In the genomic region with DNA sequence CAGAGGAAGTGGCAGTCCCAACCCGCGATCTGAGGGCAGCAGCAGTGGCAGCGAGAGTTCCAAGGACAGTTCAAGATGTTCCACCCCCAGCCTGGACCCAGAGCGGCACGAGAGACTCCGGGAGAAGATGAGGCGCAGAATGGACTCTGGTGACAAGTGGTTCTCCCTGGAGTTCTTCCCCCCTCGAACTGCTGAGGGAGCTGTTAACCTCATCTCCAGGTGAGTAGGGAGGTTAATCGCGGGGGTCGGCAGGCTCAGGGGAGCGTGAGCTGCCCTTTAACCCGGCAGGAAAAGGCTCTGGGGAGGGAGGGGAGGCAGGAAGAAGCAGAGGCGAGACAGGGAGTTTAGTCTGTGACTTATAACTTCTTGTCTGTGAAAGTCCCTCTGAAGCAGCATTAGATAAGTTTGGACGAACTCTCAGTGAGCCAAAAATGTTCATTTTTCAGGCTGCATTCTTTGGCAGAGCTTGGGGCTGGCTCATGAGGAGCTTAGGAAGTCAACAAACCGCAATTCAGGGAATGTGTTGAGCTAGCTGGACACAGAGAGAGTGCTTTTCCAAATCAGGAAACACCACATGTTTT, we compare ENCODE assay signal across 8 mouse cellular contexts. TPM values are rescaled to one million over a fixed set of nuclear protein-coding genes. Genes with fewer than 3 reads are reported as not detected.
DNase-seq lines count a peak whose midpoint lies in the region; ATAC-seq lines count a peak whose summit lies in the region.

No protein-coding gene starts in this region.

- peaks cover 32% of the 10 kb centered on the region for H3K36me3 ChIP-seq in embryonic facial prominence, embryonic 14.5 days (ENCODE audit: control insufficient read depth, insufficient read depth, low read length)
- H3K36me3 ChIP-seq in macrophage (ENCODE audit: inconsistent target) = peaks cover 11% of the 10 kb centered on the region; the same call in 1 of the 2 replicates

- H3K79me2 ChIP-seq in macrophage (ENCODE audit: inconsistent target) = peaks cover 92% of the 10 kb centered on the region

- intact Hi-C loops in heart, postnatal 10 days (cut with DNase I) = no loop called here

- peak; percentile 8 for DNase-seq in urinary bladder, postnatal 25 days (ENCODE audit: low spot score)
- no peak for DNase-seq in urinary bladder, adult 2 months (ENCODE audit: low spot score)
- peak; percentile 84 for DNase-seq in embryonic facial prominence, embryonic 14.5 days (ENCODE audit: low spot score)
- DNase-seq in heart, postnatal 10 days = peak; percentile 69
- peak; percentile 38 to 60 for DNase-seq in kidney, postnatal 25 days
- peak; percentile 51 for DNase-seq in thymus, postnatal 0 days (ENCODE audit: low spot score)
- no peak for DNase-seq in cerebellum, postnatal 4 days (ENCODE audit: low spot score in 2 of 2)

- 2% methylated on average over 16 of the region's 16 CpGs for WGBS in embryonic facial prominence, embryonic 14.5 days
- WGBS in macrophage (ENCODE audit: missing documents) = 8% methylated on average over 16 of the region's 16 CpGs

- H3K4me2 ChIP-seq in embryonic facial prominence, embryonic 14.5 days (ENCODE audit: low read depth, low read length) = peak overlapping the region; percentile 95

- peak overlapping the region; percentile 83 for H3K27ac ChIP-seq in embryonic facial prominence, embryonic 14.5 days (replicated peaks; ENCODE audit: low read depth, low read length)
- H3K27ac ChIP-seq in macrophage = peak overlapping the region; percentile 89

- no peaks in the 10 kb centered on the region for H3K27me3 ChIP-seq in embryonic facial prominence, embryonic 14.5 days (replicated peaks; ENCODE audit: control insufficient read depth, insufficient read depth, low read length)

- H3K9me3 ChIP-seq in embryonic facial prominence, embryonic 14.5 days (ENCODE audit: control insufficient read depth, low read length) = no peaks in the 10 kb centered on the region

- peak overlapping the region; percentile 87 for H3K4me3 ChIP-seq in embryonic facial prominence, embryonic 14.5 days (ENCODE audit: low read depth, low read length)
- H3K4me3 ChIP-seq in macrophage (ENCODE audit: inconsistent target) = peak overlapping the region; percentile 78

- peak overlapping the region; percentile 80 for H3K9ac ChIP-seq in embryonic facial prominence, embryonic 14.5 days (ENCODE audit: low read depth, low read length)

- peaks cover 33% of the 10 kb centered on the region for H3K4me1 ChIP-seq in embryonic facial prominence, embryonic 14.5 days (ENCODE audit: control insufficient read depth, insufficient read depth, low read length)

- ATAC-seq in embryonic facial prominence, embryonic 14.5 days (ENCODE audit: low read depth) = no peak

RNA-seq across cellular contexts. Expression of a gene that starts 2.8 kb away (rescaled TPM):
- polyA plus RNA-seq in urinary bladder, adult 2 months (2012; rRNA removed) = 24.7 and 29.1 TPM in 2 replicates
- polyA plus RNA-seq in embryonic facial prominence, embryonic 14.5 days (2014; fragmentation: Nextera tagmentation; extraction: Ambion mirVana) = 20.3 and 21.4 TPM in 2 replicates
- 10 to 100 TPM; 15.2 to 16.5 TPM for total RNA-seq in heart, postnatal 10 days (2021)
- total RNA-seq in macrophage (2018; cell fraction: chromatin; rRNA removed) = 1,000 to 10,000 TPM in 8 of 26 experiments, 100 to 1,000 TPM in 18; 115 to 1,272 (median 620) TPM
- total RNA-seq in macrophage (2018; cell fraction: cytosol; rRNA removed) = 100 to 1,000 TPM in 12 of 26 experiments, 10 to 100 TPM in 14; 23.2 to 246 (median 81.8) TPM
- total RNA-seq in macrophage (2018; cell fraction: nucleus; rRNA removed) = 1,000 to 10,000 TPM in 2 of 26 experiments, 100 to 1,000 TPM in 24; 118 to 1,016 (median 437) TPM
- polyA plus RNA-seq in macrophage (2018) = 23.2 to 110 TPM (median 45.0 TPM) in 3 replicates
- polyA plus RNA-seq in thymus, postnatal 0 days (2015; fragmentation: Nextera tagmentation; extraction: Ambion mirVana) = 8.3 and 9.0 TPM in 2 replicates

RNA-seq across cellular contexts. Expression of a gene that starts 3.1 kb away (rescaled TPM):
- 8.5 and 9.6 TPM in 2 replicates for polyA plus RNA-seq in urinary bladder, adult 2 months (2012; rRNA removed)
- polyA plus RNA-seq in embryonic facial prominence, embryonic 14.5 days (2014; fragmentation: Nextera tagmentation; extraction: Ambion mirVana) = 7.4 and 7.8 TPM in 2 replicates
- total RNA-seq in heart, postnatal 10 days (2021) = 10 to 100 TPM; 11.0 to 14.6 TPM
- 10 to 100 TPM; 27.8 to 95.4 (median 63.1) TPM for total RNA-seq in macrophage (2018; cell fraction: chromatin; rRNA removed)
- total RNA-seq in macrophage (2018; cell fraction: cytosol; rRNA removed) = 10 to 100 TPM in 22 of 26 experiments, 1 to 10 TPM in 4; 8.4 to 18.4 (median 13.2) TPM
- total RNA-seq in macrophage (2018; cell fraction: nucleus; rRNA removed) = 10 to 100 TPM; 33.8 to 86.0 (median 47.3) TPM
- polyA plus RNA-seq in macrophage (2018) = 9.4 to 11.3 TPM (median 9.5 TPM) in 3 replicates
- 4.1 and 4.2 TPM in 2 replicates for polyA plus RNA-seq in thymus, postnatal 0 days (2015; fragmentation: Nextera tagmentation; extraction: Ambion mirVana)

RNA-seq across cellular contexts. Expression of a gene that starts 41.2 kb away (rescaled TPM):
- 0.19 and 0.41 TPM in 2 replicates for polyA plus RNA-seq in urinary bladder, adult 2 months (2012; rRNA removed)
- polyA plus RNA-seq in embryonic facial prominence, embryonic 14.5 days (2014; fragmentation: Nextera tagmentation; extraction: Ambion mirVana) = not detected in 2 replicates
- 1,000 to 10,000 TPM in 1 of 2 experiments, 100 to 1,000 TPM in 1; 613 to 1,804 TPM for total RNA-seq in heart, postnatal 10 days (2021)
- total RNA-seq in macrophage (2018; cell fraction: chromatin; rRNA removed) = not detected
- not detected for total RNA-seq in macrophage (2018; cell fraction: cytosol; rRNA removed)
- not detected for total RNA-seq in macrophage (2018; cell fraction: nucleus; rRNA removed)
- polyA plus RNA-seq in macrophage (2018) = not detected in 3 replicates
- 0.76 and 0.88 TPM in 2 replicates for polyA plus RNA-seq in thymus, postnatal 0 days (2015; fragmentation: Nextera tagmentation; extraction: Ambion mirVana)

RNA-seq across cellular contexts. Expression of a gene that starts 46.1 kb away (rescaled TPM):
- 20.4 and 25.4 TPM in 2 replicates for polyA plus RNA-seq in urinary bladder, adult 2 months (2012; rRNA removed)
- polyA plus RNA-seq in embryonic facial prominence, embryonic 14.5 days (2014; fragmentation: Nextera tagmentation; extraction: Ambion mirVana) = 15.9 and 16.2 TPM in 2 replicates
- total RNA-seq in heart, postnatal 10 days (2021) = 10 to 100 TPM; 33.6 to 37.0 TPM
- 10 to 100 TPM in 23 of 26 experiments, 1 to 10 TPM in 3; 8.8 to 44.7 (median 18.2) TPM for total RNA-seq in macrophage (2018; cell fraction: chromatin; rRNA removed)
- total RNA-seq in macrophage (2018; cell fraction: cytosol; rRNA removed) = 10 to 100 TPM; 29.5 to 60.2 (median 39.2) TPM
- total RNA-seq in macrophage (2018; cell fraction: nucleus; rRNA removed) = 10 to 100 TPM; 19.2 to 45.2 (median 31.9) TPM
- 19.8 to 35.9 TPM (median 33.6 TPM) in 3 replicates for polyA plus RNA-seq in macrophage (2018)
- polyA plus RNA-seq in thymus, postnatal 0 days (2015; fragmentation: Nextera tagmentation; extraction: Ambion mirVana) = 43.3 and 45.2 TPM in 2 replicates

RNA-seq across cellular contexts. Expression of a gene that starts 56.1 kb away (rescaled TPM):
- 0.09 TPM in 1 of 2 replicates, not detected in the other for polyA plus RNA-seq in urinary bladder, adult 2 months (2012; rRNA removed)
- polyA plus RNA-seq in embryonic facial prominence, embryonic 14.5 days (2014; fragmentation: Nextera tagmentation; extraction: Ambion mirVana) = 0.28 TPM in 1 of 2 replicates, not detected in the other
- total RNA-seq in heart, postnatal 10 days (2021) = 100 to 1,000 TPM; 204 to 360 TPM
- total RNA-seq in macrophage (2018; cell fraction: chromatin; rRNA removed) = not detected
- total RNA-seq in macrophage (2018; cell fraction: cytosol; rRNA removed) = not detected
- not detected for total RNA-seq in macrophage (2018; cell fraction: nucleus; rRNA removed)
- polyA plus RNA-seq in macrophage (2018) = not detected in 3 replicates
- polyA plus RNA-seq in thymus, postnatal 0 days (2015; fragmentation: Nextera tagmentation; extraction: Ambion mirVana) = 0.42 and 0.62 TPM in 2 replicates

Comparison
In these comparisons a context has a peak if more than half of its experiments do, and no peak if none do; other contexts are left out.
1. DNase-seq: peak in urinary bladder, postnatal 25 days (single experiment), embryonic facial prominence, embryonic 14.5 days (single experiment), heart, postnatal 10 days (2 of 2), kidney, postnatal 25 days (2 of 2) and thymus, postnatal 0 days (single experiment); none in urinary bladder, adult 2 months (single experiment) and cerebellum, postnatal 4 days (0 of 2).